Comparison of ENCODE assay signal across 31 mouse cellular contexts in the genomic region with DNA sequence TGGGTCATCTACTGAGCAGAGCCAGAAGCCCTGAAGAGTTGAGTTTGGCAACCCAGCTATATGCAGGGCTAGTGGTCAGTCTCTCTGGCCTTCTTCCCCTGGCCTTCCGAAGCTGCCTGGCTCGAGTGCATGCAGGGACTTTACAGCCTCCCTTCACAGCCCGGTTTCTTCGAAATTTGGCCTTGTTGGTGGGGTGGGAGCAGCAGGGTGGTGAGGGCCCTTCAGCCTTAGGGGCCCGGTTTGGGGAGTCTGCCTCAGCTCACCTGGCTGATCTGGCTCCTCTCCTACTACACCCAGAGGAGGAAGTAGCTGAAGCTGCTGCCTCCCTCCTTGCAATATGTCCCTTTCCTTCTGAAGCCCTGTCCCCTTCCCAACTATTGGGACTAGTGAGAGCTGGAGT. TPM values are rescaled to one million over a fixed set of nuclear protein-coding genes. Genes with fewer than 3 reads are reported as not detected.
A peak's percentile ranks its signal among the peaks of the same experiment; 100 is the strongest.
DNase-seq lines count a peak whose midpoint lies in the region; ATAC-seq and TF ChIP-seq lines count a peak whose summit lies in the region.
"Not testable (repeated sequence)": the region's sequence is repeated elsewhere in the genome, so short reads cannot be mapped to it uniquely, and the experiment has no call there.
"Had no signal": no experiment of that assay in that cellular context is flagged by ENCODE, and none has a peak within 500 bp of the region (broad histone marks: within the 10 kb centered on the region; RNA-seq: fewer than 3 reads in every experiment).

No protein-coding gene starts in this region.

- H3K4me2 ChIP-seq in embryonic facial prominence, embryonic 13.5 days, result not testable (repeated sequence)
- peak overlapping the region; percentile 64; the same call in 1 of the 2 replicates for H3K4me2 ChIP-seq in intestine, embryonic 15.5 days (replicated peaks)
- peak overlapping the region; percentile 82 for H3K4me2 ChIP-seq in liver, embryonic 12.5 days
- peak overlapping the region; percentile 86 for H3K4me2 ChIP-seq in neural tube, embryonic 12.5 days (replicated peaks)

- H3K36me3 ChIP-seq in G1E (replicated peaks), result peaks cover 60% of the 10 kb centered on the region
- H3K36me3 ChIP-seq in embryonic facial prominence, embryonic 13.5 days, result peaks cover 34% of the 10 kb centered on the region
- not testable (repeated sequence) for H3K36me3 ChIP-seq in intestine, embryonic 15.5 days
- peaks cover 46% of the 10 kb centered on the region for H3K36me3 ChIP-seq in liver, embryonic 12.5 days
- H3K36me3 ChIP-seq in neural tube, embryonic 12.5 days, result peaks cover 20% of the 10 kb centered on the region

- ATAC-seq in G1E (ENCODE audit: extremely low read depth, insufficient number of reproducible peaks, low FRiP score, poor library complexity, severe bottlenecking); embryonic facial prominence, embryonic 13.5 days (ENCODE audit: insufficient number of reproducible peaks, insufficient read depth, low FRiP score, low TSS enrichment, low read depth); intestine, embryonic 15.5 days; liver, embryonic 12.5 days; neural tube, embryonic 12.5 days (ENCODE audit: low FRiP score, low read depth): not testable (repeated sequence)

- H3K4me3 ChIP-seq in G1E (ENCODE audit: low read depth, low read length), result peak overlapping the region; percentile 95; the same call in 1 of the 2 replicates
- H3K4me3 ChIP-seq in embryonic facial prominence, embryonic 13.5 days, result 0 out of 2 replicates have a peak overlapping the region, but pooled peaks have one; percentile 93
- not testable (repeated sequence) for H3K4me3 ChIP-seq in intestine, embryonic 15.5 days (replicated peaks); liver, embryonic 12.5 days; neural tube, embryonic 12.5 days

- peak; percentile 63 for DNase-seq in A20 (ENCODE audit: low read depth, low spot score)
- not testable (repeated sequence) for DNase-seq in G1E (ENCODE audit: low spot score)
- DNase-seq in heart, adult 11 months, result peak; percentile 89

- peak overlapping the region; percentile 74 for H3K9ac ChIP-seq in embryonic facial prominence, embryonic 13.5 days
- peak overlapping the region; percentile 53; the same call in 1 of the 2 replicates for H3K9ac ChIP-seq in intestine, embryonic 15.5 days
- H3K9ac ChIP-seq in liver, embryonic 12.5 days, result peak overlapping the region; percentile 96
- H3K9ac ChIP-seq in neural tube, embryonic 12.5 days, result not testable (repeated sequence)

- WGBS in embryonic facial prominence, embryonic 13.5 days, result 91% methylated on average over 5 of the region's 5 CpGs
- WGBS in intestine, embryonic 15.5 days, result 73% methylated on average over 5 of the region's 5 CpGs
- WGBS in liver, embryonic 12.5 days (ENCODE audit: insufficient replicate concordance), result 79% methylated on average over 5 of the region's 5 CpGs
- WGBS in neural tube, embryonic 12.5 days, result 88% methylated on average over 5 of the region's 5 CpGs

- not testable (repeated sequence) for H3K27me3 ChIP-seq in G1E (ENCODE audit: insufficient read depth, low read length); embryonic facial prominence, embryonic 13.5 days; intestine, embryonic 15.5 days (replicated peaks); liver, embryonic 12.5 days (replicated peaks); neural tube, embryonic 12.5 days (replicated peaks)

- H3K9me3 ChIP-seq in G1E (replicated peaks); embryonic facial prominence, embryonic 13.5 days; intestine, embryonic 15.5 days; liver, embryonic 12.5 days (replicated peaks); neural tube, embryonic 12.5 days: not testable (repeated sequence)

- not testable (repeated sequence) for H3K27ac ChIP-seq in embryonic facial prominence, embryonic 13.5 days; intestine, embryonic 15.5 days; neural tube, embryonic 12.5 days
- peak overlapping the region; percentile 90 for H3K27ac ChIP-seq in liver, embryonic 12.5 days

- TF ChIP-seq CTCF in G1E (IDR thresholded peaks at IDR 0.05; ENCODE audit: low read depth, low read length), result not testable (repeated sequence)

- peaks cover 73% of the 10 kb centered on the region for H3K4me1 ChIP-seq in G1E (ENCODE audit: insufficient read depth, low read depth, low read length)
- H3K4me1 ChIP-seq in embryonic facial prominence, embryonic 13.5 days, result peaks cover 39% of the 10 kb centered on the region
- H3K4me1 ChIP-seq in intestine, embryonic 15.5 days (replicated peaks), result peaks cover 22% of the 10 kb centered on the region
- H3K4me1 ChIP-seq in liver, embryonic 12.5 days, result peaks cover 82% of the 10 kb centered on the region
- H3K4me1 ChIP-seq in neural tube, embryonic 12.5 days, result peaks cover 34% of the 10 kb centered on the region

RNA-seq across cellular contexts. Expression of a gene that starts 1.6 kb away (rescaled TPM):
- total RNA-seq in G1E (2014; fragmentation: Nextera tagmentation), result 197 and 214 TPM in 2 replicates
- total RNA-seq in G1E (2017), result 75.0 and 75.6 TPM in 2 replicates
- polyA plus RNA-seq in G1E (2012), result 50.7 and 56.2 TPM in 2 replicates
- 107 and 108 TPM in 2 replicates for polyA plus RNA-seq in embryonic facial prominence, embryonic 13.5 days (2015; fragmentation: Nextera tagmentation; extraction: Ambion mirVana)
- polyA plus RNA-seq in intestine, embryonic 15.5 days (2015; fragmentation: Nextera tagmentation; extraction: Ambion mirVana), result 92.6 and 93.3 TPM in 2 replicates
- polyA plus RNA-seq in liver, embryonic 12.5 days (2016; fragmentation: Nextera tagmentation; extraction: Ambion mirVana), result 61.9 TPM in 2 replicates
- 116 and 119 TPM in 2 replicates for polyA plus RNA-seq in neural tube, embryonic 12.5 days (2016; fragmentation: Nextera tagmentation; extraction: Ambion mirVana)

RNA-seq across cellular contexts. Expression of a gene that starts 3.4 kb away (rescaled TPM):
- total RNA-seq in G1E (2014; fragmentation: Nextera tagmentation) (32.8 and 35.7 TPM in 2 replicates), G1E (2017) (15.7 and 16.6 TPM in 2 replicates)
- polyA plus RNA-seq in G1E (2012), result 59.6 and 64.0 TPM in 2 replicates
- 36.7 and 42.6 TPM in 2 replicates for polyA plus RNA-seq in embryonic facial prominence, embryonic 13.5 days (2015; fragmentation: Nextera tagmentation; extraction: Ambion mirVana)
- 40.0 and 41.5 TPM in 2 replicates for polyA plus RNA-seq in intestine, embryonic 15.5 days (2015; fragmentation: Nextera tagmentation; extraction: Ambion mirVana)
- 39.9 and 40.8 TPM in 2 replicates for polyA plus RNA-seq in liver, embryonic 12.5 days (2016; fragmentation: Nextera tagmentation; extraction: Ambion mirVana)
- 43.6 and 47.3 TPM in 2 replicates for polyA plus RNA-seq in neural tube, embryonic 12.5 days (2016; fragmentation: Nextera tagmentation; extraction: Ambion mirVana)

RNA-seq across cellular contexts. Expression of a gene that starts 7.5 kb away (rescaled TPM):
- 10.6 and 15.0 TPM in 2 replicates for total RNA-seq in G1E (2014; fragmentation: Nextera tagmentation)
- not detected in 2 replicates for total RNA-seq in G1E (2017)
- 8.7 and 10.4 TPM in 2 replicates for polyA plus RNA-seq in G1E (2012)
- polyA plus RNA-seq in embryonic facial prominence, embryonic 13.5 days (2015; fragmentation: Nextera tagmentation; extraction: Ambion mirVana), result not detected in 2 replicates
- polyA plus RNA-seq in intestine, embryonic 15.5 days (2015; fragmentation: Nextera tagmentation; extraction: Ambion mirVana), result not detected in 2 replicates
- polyA plus RNA-seq in liver, embryonic 12.5 days (2016; fragmentation: Nextera tagmentation; extraction: Ambion mirVana), result not detected in 2 replicates
- not detected in 2 replicates for polyA plus RNA-seq in neural tube, embryonic 12.5 days (2016; fragmentation: Nextera tagmentation; extraction: Ambion mirVana)
- total RNA-seq: adrenal gland, postnatal 10 days; gastrocnemius, postnatal 25 days; hematopoietic stem cell, adult 5-6 weeks had no signal
- polyA plus RNA-seq: frontal cortex, adult 2 months; heart, embryonic 11.5 days; hindbrain, embryonic 16.5 days; intestine, embryonic 14.5 days; kidney, postnatal 0 days; limb, embryonic 15.5 days; lung, postnatal 0 days; midbrain, embryonic 13.5 days; small intestine, adult 2 months; stomach, embryonic 14.5 days had no signal

RNA-seq across cellular contexts. Expression of a gene that starts 7.6 kb away (rescaled TPM):
- 53.0 and 65.4 TPM in 2 replicates for total RNA-seq in G1E (2014; fragmentation: Nextera tagmentation)
- total RNA-seq in G1E (2017), result 84.9 and 104 TPM in 2 replicates
- polyA plus RNA-seq in G1E (2012), result 66.1 and 85.7 TPM in 2 replicates
- polyA plus RNA-seq in embryonic facial prominence, embryonic 13.5 days (2015; fragmentation: Nextera tagmentation; extraction: Ambion mirVana), result 84.9 and 90.0 TPM in 2 replicates
- polyA plus RNA-seq in intestine, embryonic 15.5 days (2015; fragmentation: Nextera tagmentation; extraction: Ambion mirVana), result 86.5 and 95.2 TPM in 2 replicates
- polyA plus RNA-seq in liver, embryonic 12.5 days (2016; fragmentation: Nextera tagmentation; extraction: Ambion mirVana), result 107 and 111 TPM in 2 replicates
- 82.0 and 98.5 TPM in 2 replicates for polyA plus RNA-seq in neural tube, embryonic 12.5 days (2016; fragmentation: Nextera tagmentation; extraction: Ambion mirVana)

RNA-seq across cellular contexts. Expression of a gene that starts 12.5 kb away (rescaled TPM):
- not detected in 2 replicates for total RNA-seq in G1E (2014; fragmentation: Nextera tagmentation)
- not detected in 2 replicates for total RNA-seq in G1E (2017)
- polyA plus RNA-seq in G1E (2012), result not detected in 2 replicates
- polyA plus RNA-seq in embryonic facial prominence, embryonic 13.5 days (2015; fragmentation: Nextera tagmentation; extraction: Ambion mirVana), result not detected in 2 replicates
- polyA plus RNA-seq in intestine, embryonic 15.5 days (2015; fragmentation: Nextera tagmentation; extraction: Ambion mirVana), result not detected in 2 replicates
- polyA plus RNA-seq in liver, embryonic 12.5 days (2016; fragmentation: Nextera tagmentation; extraction: Ambion mirVana), result not detected in 2 replicates
- not detected in 2 replicates for polyA plus RNA-seq in neural tube, embryonic 12.5 days (2016; fragmentation: Nextera tagmentation; extraction: Ambion mirVana)
- total RNA-seq: adrenal gland, postnatal 10 days; gastrocnemius, adult 18-20 months; gastrocnemius, postnatal 25 days; heart, adult 18-20 months; heart, postnatal 10 days; hematopoietic stem cell, adult 5-6 weeks; layer of hippocampus, adult 8-10 months; layer of hippocampus, postnatal 25 days; left cerebral cortex, adult 8-10 months; left cerebral cortex, postnatal 36 days had no signal
- polyA plus RNA-seq: forebrain, embryonic 15.5 days; frontal cortex, adult 2 months; heart, embryonic 11.5 days; hindbrain, embryonic 16.5 days; intestine, embryonic 14.5 days; kidney, postnatal 0 days; limb, embryonic 15.5 days; lung, postnatal 0 days; midbrain, embryonic 13.5 days; neural tube, embryonic 15.5 days; Patski; small intestine, adult 2 months; stomach, embryonic 14.5 days; urinary bladder, adult 2 months had no signal
